Mouse (Mus musculus): ENCODE measurements around the gene C3ar1. TPM values are rescaled to one million over a fixed set of nuclear protein-coding genes. Genes with fewer than 3 reads are reported as not detected.

The C3ar1 gene
- polyA plus RNA-seq, 1 experiment from 2014 or later, result 1.4 TPM

GRCm38 (mm10) chr6:122825923-122826742 is 29.8 kb downstream of the C3ar1 start:
- Histone ChIP-seq H3K27me3 (replicated peaks) (no peaks in the 10 kb centered on the region), H3K9me3 (replicated peaks) (no peaks in the 10 kb centered on the region), H3K4me3 (peak overlapping the region; percentile 56), H3K36me3 (peaks cover 33% of the 10 kb centered on the region), H3K27ac (ENCODE audit: poor library complexity, severe bottlenecking) (peak overlapping the region; percentile 93), H3K4me2 (peak overlapping the region; percentile 94), H3K4me1 (replicated peaks) (peaks cover 49% of the 10 kb centered on the region), H3K9ac (peak overlapping the region; percentile 72)
- ATAC-seq (ENCODE audit: insufficient number of reproducible peaks, low FRiP score), result peak; percentile 94
- WGBS, result 2% methylated on average over 29 of the region's 29 CpGs

GRCm38 (mm10) chr6:122825166-122825565 is 30.8 kb downstream of the C3ar1 start:
- Histone ChIP-seq H3K9ac (no peak overlapping the region), H3K4me1 (replicated peaks) (peaks cover 57% of the 10 kb centered on the region), H3K36me3 (peaks cover 24% of the 10 kb centered on the region), H3K4me3 (no peak overlapping the region), H3K4me2 (peak overlapping the region; percentile 94), H3K27ac (ENCODE audit: poor library complexity, severe bottlenecking) (peak overlapping the region; percentile 93; the same call in 1 of the 2 replicates), H3K27me3 (replicated peaks) (no peaks in the 10 kb centered on the region), H3K9me3 (replicated peaks) (no peaks in the 10 kb centered on the region)
- 79% methylated on average over 9 of the region's 9 CpGs for WGBS
- no peak for ATAC-seq (ENCODE audit: insufficient number of reproducible peaks, low FRiP score)

- H3K27ac ChIP-seq (ENCODE audit: poor library complexity, severe bottlenecking), result 0 out of 2 replicates have a peak overlapping the region, but pooled peaks have one; percentile 40
- H3K4me3 ChIP-seq, result no peak overlapping the region
- H3K27me3 ChIP-seq (replicated peaks), result no peaks in the 10 kb centered on the region
- H3K9ac ChIP-seq, result no peak overlapping the region
- H3K4me2 ChIP-seq, result peak overlapping the region; percentile 29
- WGBS, result 56% methylated on average over 10 of the region's 10 CpGs
- H3K4me1 ChIP-seq (replicated peaks), result peaks cover 57% of the 10 kb centered on the region
- peaks cover 13% of the 10 kb centered on the region for H3K36me3 ChIP-seq
- H3K9me3 ChIP-seq (replicated peaks), result no peaks in the 10 kb centered on the region
- ATAC-seq (ENCODE audit: insufficient number of reproducible peaks, low FRiP score), result no peak
Measured at GRCm38 (mm10) chr6:122824086-122824485, 31.9 kb downstream of the C3ar1 start.

- no peak for ATAC-seq (ENCODE audit: insufficient number of reproducible peaks, low FRiP score)
- WGBS, result 70% methylated on average over 9 of the region's 9 CpGs
- Histone ChIP-seq H3K4me2 (peak overlapping the region; percentile 90), H3K4me1 (replicated peaks) (peaks cover 55% of the 10 kb centered on the region), H3K27ac (ENCODE audit: poor library complexity, severe bottlenecking) (no peak overlapping the region), H3K9ac (peak overlapping the region; percentile 94; the same call in 1 of the 2 replicates), H3K4me3 (peak overlapping the region; percentile 82; the same call in 1 of the 2 replicates), H3K36me3 (peaks cover 4% of the 10 kb centered on the region), H3K27me3 (replicated peaks) (no peaks in the 10 kb centered on the region), H3K9me3 (replicated peaks) (no peaks in the 10 kb centered on the region)
Measured at GRCm38 (mm10) chr6:122821822-122822221, 34.1 kb downstream of the C3ar1 start.

- Histone ChIP-seq H3K4me2 (peak overlapping the region; percentile 90), H3K27me3 (replicated peaks) (no peaks in the 10 kb centered on the region), H3K9ac (peak overlapping the region; percentile 94), H3K4me3 (peak overlapping the region; percentile 82), H3K9me3 (replicated peaks) (no peaks in the 10 kb centered on the region), H3K27ac (ENCODE audit: poor library complexity, severe bottlenecking) (no peak overlapping the region), H3K36me3 (peaks cover 4% of the 10 kb centered on the region), H3K4me1 (replicated peaks) (peaks cover 50% of the 10 kb centered on the region)
- WGBS, result 29% methylated on average over 15 of the region's 15 CpGs
- no peak for ATAC-seq (ENCODE audit: insufficient number of reproducible peaks, low FRiP score)
Measured at GRCm38 (mm10) chr6:122820799-122821650, 34.9 kb downstream of the C3ar1 start.

GRCm38 (mm10) chr6:122820071-122820798 is 35.7 kb downstream of the C3ar1 start:
- peak overlapping the region; percentile 90 for H3K4me2 ChIP-seq
- peaks cover 4% of the 10 kb centered on the region for H3K36me3 ChIP-seq
- H3K27ac ChIP-seq (ENCODE audit: poor library complexity, severe bottlenecking), result peak overlapping the region; percentile 80

GRCm38 (mm10) chr6:122819306-122820070 is 36.5 kb downstream of the C3ar1 start, which contains the start of gene Foxj2:
Foxj2 (plus strand) TSS chr6:122819914.
- peak within 1 kb of the TSS; percentile 90 for H3K4me2 ChIP-seq
- peaks cover 4% of the 10 kb centered on the region for H3K36me3 ChIP-seq
- peak; percentile 90 for ATAC-seq (ENCODE audit: insufficient number of reproducible peaks, low FRiP score)
- WGBS, result 2% methylated on average over 28 of the region's 61 CpGs
- H3K27me3 ChIP-seq (replicated peaks), result no peaks in the 10 kb centered on the region
- H3K9me3 ChIP-seq (replicated peaks), result no peaks in the 10 kb centered on the region
- H3K9ac ChIP-seq, result peak within 1 kb of the TSS; percentile 94
- peak within 1 kb of the TSS; percentile 82 for H3K4me3 ChIP-seq
- peak within 1 kb of the TSS; percentile 80 for H3K27ac ChIP-seq (ENCODE audit: poor library complexity, severe bottlenecking)
- H3K4me1 ChIP-seq (replicated peaks), result peaks cover 34% of the 10 kb centered on the region

More at GRCm38 (mm10) chr6:122820071-122820798, 35.7 kb downstream of the C3ar1 start:
- Histone ChIP-seq H3K9ac (peak overlapping the region; percentile 94), H3K27me3 (replicated peaks) (no peaks in the 10 kb centered on the region), H3K4me3 (peak overlapping the region; percentile 82), H3K4me1 (replicated peaks) (peaks cover 42% of the 10 kb centered on the region), H3K9me3 (replicated peaks) (no peaks in the 10 kb centered on the region)
- WGBS, result 0% methylated on average over 38 of the region's 38 CpGs
- ATAC-seq (ENCODE audit: insufficient number of reproducible peaks, low FRiP score), result peak; percentile 68

GRCm38 (mm10) chr6:122813640-122814039 is 42.3 kb downstream of the C3ar1 start:
- ATAC-seq (ENCODE audit: insufficient number of reproducible peaks, low FRiP score), result no peak
- H3K27me3 ChIP-seq (replicated peaks), result no peaks in the 10 kb centered on the region
- no peaks in the 10 kb centered on the region for H3K36me3 ChIP-seq
- H3K4me2 ChIP-seq, result no peak overlapping the region
- no peaks in the 10 kb centered on the region for H3K9me3 ChIP-seq (replicated peaks)
- no peak overlapping the region for H3K9ac ChIP-seq
- H3K4me3 ChIP-seq, result no peak overlapping the region
- H3K4me1 ChIP-seq (replicated peaks), result peaks cover 6% of the 10 kb centered on the region
- H3K27ac ChIP-seq (ENCODE audit: poor library complexity, severe bottlenecking), result no peak overlapping the region
- 88% methylated on average over 4 of the region's 4 CpGs for WGBS

- H3K27ac ChIP-seq (ENCODE audit: poor library complexity, severe bottlenecking), result no peak overlapping the region
- no peak overlapping the region for H3K4me3 ChIP-seq
- no peak overlapping the region for H3K9ac ChIP-seq
- H3K36me3 ChIP-seq, result no peaks in the 10 kb centered on the region
- H3K9me3 ChIP-seq (replicated peaks), result no peaks in the 10 kb centered on the region
- no peaks in the 10 kb centered on the region for H3K27me3 ChIP-seq (replicated peaks)
- ATAC-seq (ENCODE audit: insufficient number of reproducible peaks, low FRiP score), result no peak
- 89% methylated on average over 4 of the region's 4 CpGs for WGBS
- H3K4me2 ChIP-seq, result no peak overlapping the region
- H3K4me1 ChIP-seq (replicated peaks), result peaks cover 6% of the 10 kb centered on the region
Measured at GRCm38 (mm10) chr6:122812716-122813115, 43.2 kb downstream of the C3ar1 start.

All from heart, embryonic 12.5 days (tissue).